Mouse (Mus musculus) stomach, embryonic 14.5 days (tissue): ENCODE data around the gene Crybg1. TPM values are rescaled to one million over a fixed set of nuclear protein-coding genes. Genes with fewer than 3 reads are reported as not detected.

Experiments used
- ATAC-seq: fragments of 200-750 bp; cut with Nextera tagmentation; 2 replicates; pipeline ENCODE4 v1.8.0; 2017; ENCODE audit warnings: low read depth, moderate TSS enrichment; ENCODE audit not compliant: insufficient number of reproducible peaks, insufficient read depth, low FRiP score
- H3K27ac ChIP-seq: fragments of 300-500 bp; sonication (generic); 2 replicates; pipeline ENCODE4 v1.5.1; 2014; ENCODE audit warnings: mild to moderate bottlenecking, low read length, moderate library complexity, mixed read lengths
- H3K27me3 ChIP-seq: fragments of 300-500 bp; sonication (generic); 2 replicates; pipeline ENCODE4 v1.6.1; 2014; ENCODE audit warnings: low read length, control low read depth, mixed read lengths; ENCODE audit not compliant: control insufficient read depth, insufficient read depth
- H3K36me3 ChIP-seq: fragments of 300-500 bp; sonication (generic); 2 replicates; pipeline ENCODE4 v1.6.1; 2014; ENCODE audit warnings: mild to moderate bottlenecking, control low read depth, low read length, moderate library complexity, mixed read lengths; ENCODE audit not compliant: control insufficient read depth, insufficient read depth
- H3K4me1 ChIP-seq: fragments of 300-500 bp; sonication (generic); 2 replicates; pipeline ENCODE4 v1.6.1; 2014; ENCODE audit warnings: low read length, control low read depth, mixed read lengths; ENCODE audit not compliant: control insufficient read depth, insufficient read depth
- H3K4me2 ChIP-seq: fragments of 300-500 bp; sonication (generic); replicated peaks from 2 replicates; pipeline ENCODE4 v1.6.1; 2014; ENCODE audit warnings: low read depth, low read length, control low read depth
- H3K4me3 ChIP-seq: fragments of 300-500 bp; sonication (generic); 2 replicates; pipeline ENCODE4 v1.5.1; 2014; ENCODE audit warnings: low read depth, low read length, control low read depth
- H3K9ac ChIP-seq: fragments of 300-500 bp; sonication (generic); replicated peaks from 2 replicates; pipeline ENCODE4 v1.6.1; 2014; ENCODE audit warnings: low read depth, mild to moderate bottlenecking, control low read depth, low read length, moderate library complexity, mixed read lengths
- H3K9me3 ChIP-seq: fragments of 300-500 bp; sonication (generic); 2 replicates; pipeline ENCODE4 v1.6.1; 2016; ENCODE audit warnings: low read depth, low read length, control low read depth; ENCODE audit not compliant: control insufficient read depth
- WGBS: fragments of 180-500 bp; shearing (Covaris S2); extraction: QIAGEN DNeasy Blood & Tissue Kit; methylation state at CpG from one replicate; pipeline ENCODE4 v1.1.7; 2014; 5-methylcytosine and 5-hydroxymethylcytosine counted together
- polyA plus RNA-seq: library from polyadenylated mRNA; unstranded; fragments of >200 nt; fragmentation: Nextera tagmentation; extraction: Ambion mirVana; gene quantifications from 2 replicates; pipeline ENCODE4 v1.2.1, GENCODE M21; 2014

Gene Crybg1
- 2.7 and 2.8 TPM in 2 replicates for polyA plus RNA-seq

DNA sequence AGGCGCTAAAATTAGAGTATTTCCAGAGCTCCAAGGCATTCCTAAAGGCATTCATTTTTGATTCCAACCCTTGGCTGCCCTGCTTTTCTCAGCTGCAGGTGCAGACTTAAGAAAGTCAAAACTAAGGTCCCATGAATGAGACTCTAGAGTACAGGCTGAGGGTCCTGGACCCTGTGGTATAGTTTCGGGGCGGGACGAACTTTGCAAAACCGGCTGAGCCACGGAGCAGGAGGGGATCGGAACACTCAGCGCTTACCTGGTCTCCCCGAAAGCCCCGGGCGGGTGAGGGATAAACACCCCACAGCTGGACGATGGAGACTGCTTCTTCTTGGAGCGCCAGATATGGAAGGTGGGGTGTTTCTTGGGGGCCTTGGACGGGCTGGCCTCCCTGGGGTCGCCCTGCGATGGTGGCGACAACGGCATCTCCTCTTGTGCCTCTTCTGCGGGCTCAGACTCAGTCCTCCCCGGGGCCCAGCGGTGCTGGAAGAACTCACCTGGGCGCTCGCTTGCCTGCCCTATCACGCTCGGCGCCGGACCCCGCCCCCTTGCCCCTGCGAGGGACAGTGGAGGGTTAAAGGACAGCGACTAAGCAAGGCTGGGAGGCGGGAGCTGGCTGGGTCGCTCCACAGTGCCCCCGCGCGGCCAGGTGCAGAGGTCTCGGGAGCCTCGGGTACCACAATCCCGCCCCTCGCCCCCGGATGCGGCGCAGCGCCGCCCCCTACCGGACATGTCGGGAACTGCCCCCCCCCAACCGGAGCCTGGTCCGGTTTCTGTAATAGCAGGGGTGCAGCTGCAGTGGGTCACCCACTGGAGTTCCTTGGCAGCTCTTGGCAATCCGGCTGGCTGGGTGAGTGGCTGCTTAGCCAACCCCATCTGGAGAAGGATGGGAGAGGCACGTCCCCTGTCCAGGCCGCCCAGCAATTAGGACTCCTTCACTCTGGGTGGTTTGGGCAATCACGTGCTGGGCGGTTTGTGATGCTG, at the start of gene Crybg1:
TSS of gene Crybg1 (minus strand) at position 517 of the 981 bp plus-strand sequence.
- peak within 1 kb of the TSS; percentile 72 for H3K4me2 ChIP-seq
- H3K27ac ChIP-seq, result no peak within 1 kb of the TSS
- peak within 1 kb of the TSS; percentile 2; the same call in 1 of the 2 replicates for H3K9ac ChIP-seq
- no peaks in the 10 kb centered on the region for H3K9me3 ChIP-seq
- H3K4me3 ChIP-seq, result peak within 1 kb of the TSS; percentile 37
- H3K4me1 ChIP-seq, result peaks cover 4% of the 10 kb centered on the region; the same call in 1 of the 2 replicates
- WGBS, result 4% methylated on average over 47 of the region's 53 CpGs
- no peaks in the 10 kb centered on the region for H3K36me3 ChIP-seq
- no peaks in the 10 kb centered on the region for H3K27me3 ChIP-seq
- ATAC-seq, result peak; percentile 88

- no peak for ATAC-seq
- Histone ChIP-seq H3K27ac (no peak overlapping the region), H3K4me1 (no peaks in the 10 kb centered on the region), H3K36me3 (no peaks in the 10 kb centered on the region), H3K9ac (no peak overlapping the region), H3K27me3 (no peaks in the 10 kb centered on the region), H3K4me3 (no peak overlapping the region), H3K9me3 (no peaks in the 10 kb centered on the region), H3K4me2 (no peak overlapping the region)
- 2% methylated on average over 1 of the region's 1 CpGs for WGBS
These were observed 28.7 kb upstream of the Crybg1 start for GRCm38 (mm10) chr10:44177365-44177764.

GRCm38 (mm10) chr10:44176548-44176947, 27.9 kb upstream of the Crybg1 start:
- ATAC-seq, result no peak
- H3K4me3 ChIP-seq, result no peak overlapping the region
- no peaks in the 10 kb centered on the region for H3K9me3 ChIP-seq
- no peaks in the 10 kb centered on the region for H3K36me3 ChIP-seq
- H3K4me1 ChIP-seq, result no peaks in the 10 kb centered on the region
- H3K27ac ChIP-seq, result no peak overlapping the region
- H3K4me2 ChIP-seq, result no peak overlapping the region
- no peak overlapping the region for H3K9ac ChIP-seq
- no peaks in the 10 kb centered on the region for H3K27me3 ChIP-seq

DNA sequence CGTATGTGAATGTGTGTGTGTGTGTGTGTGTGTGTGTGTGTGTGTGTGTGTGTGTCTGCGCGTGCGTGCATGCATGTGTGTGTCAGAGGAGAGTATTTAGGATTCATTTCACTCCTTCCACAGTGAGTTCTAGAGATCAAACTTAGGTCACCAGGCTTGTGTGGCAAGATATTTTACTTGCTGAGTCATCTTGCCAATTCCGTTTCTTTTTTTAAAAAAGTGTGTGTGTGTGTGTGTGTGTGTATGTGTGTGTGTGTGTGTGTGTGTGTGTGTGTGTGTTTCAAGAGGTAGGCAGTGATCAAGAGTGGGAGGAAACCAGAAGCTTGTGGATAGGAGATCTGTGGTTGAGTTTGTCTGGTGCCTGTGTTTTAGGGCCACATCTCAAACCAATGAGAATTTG, 27.5 kb upstream of the Crybg1 start:
- Histone ChIP-seq H3K9ac (no peak overlapping the region), H3K27me3 (no peaks in the 10 kb centered on the region), H3K36me3 (no peaks in the 10 kb centered on the region), H3K4me1 (no peaks in the 10 kb centered on the region), H3K9me3 (no peaks in the 10 kb centered on the region), H3K4me2 (no peak overlapping the region), H3K27ac (no peak overlapping the region), H3K4me3 (no peak overlapping the region)
- WGBS, result 84% methylated on average over 5 of the region's 5 CpGs
- no peak for ATAC-seq

DNA sequence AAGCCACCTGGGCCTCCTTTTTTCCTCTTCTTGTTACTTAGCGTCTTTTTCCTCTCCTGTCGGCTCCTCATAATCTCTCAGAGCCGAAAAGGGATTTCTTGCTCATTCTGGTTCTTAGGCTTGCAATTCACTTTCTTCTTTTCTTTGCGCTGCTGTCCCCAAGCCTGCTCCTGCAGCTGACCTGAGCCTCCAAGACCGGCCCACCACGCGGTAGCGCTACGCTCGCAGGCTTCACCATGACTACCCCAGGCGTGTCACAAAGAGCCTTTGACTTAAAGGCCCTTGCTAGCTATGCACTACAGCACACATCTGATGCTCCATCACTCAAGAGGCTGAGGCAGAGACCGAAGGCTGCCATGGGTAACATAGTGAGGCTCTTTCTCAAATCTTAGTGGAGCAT, 21.5 kb upstream of the Crybg1 start:
- Histone ChIP-seq H3K9me3 (no peaks in the 10 kb centered on the region), H3K4me2 (no peak overlapping the region), H3K36me3 (no peaks in the 10 kb centered on the region), H3K4me3 (no peak overlapping the region), H3K27ac (no peak overlapping the region), H3K27me3 (no peaks in the 10 kb centered on the region), H3K9ac (no peak overlapping the region), H3K4me1 (no peaks in the 10 kb centered on the region)
- 89% methylated on average over 12 of the region's 12 CpGs for WGBS
- no peak for ATAC-seq

GRCm38 (mm10) chr10:44167061-44167460, 18.4 kb upstream of the Crybg1 start:
- H3K4me3 ChIP-seq, result no peak overlapping the region
- WGBS, result 68% methylated on average over 5 of the region's 5 CpGs
- no peak overlapping the region for H3K9ac ChIP-seq
- no peaks in the 10 kb centered on the region for H3K27me3 ChIP-seq
- no peak overlapping the region for H3K27ac ChIP-seq
- ATAC-seq, result no peak
- no peaks in the 10 kb centered on the region for H3K36me3 ChIP-seq
- no peaks in the 10 kb centered on the region for H3K4me1 ChIP-seq
- no peaks in the 10 kb centered on the region for H3K9me3 ChIP-seq
- no peak overlapping the region for H3K4me2 ChIP-seq

GRCm38 (mm10) chr10:44164258-44164975, 15.8 kb upstream of the Crybg1 start:
- Histone ChIP-seq H3K27me3 (no peaks in the 10 kb centered on the region), H3K4me3 (no peak overlapping the region), H3K4me2 (no peak overlapping the region), H3K27ac (no peak overlapping the region), H3K9me3 (no peaks in the 10 kb centered on the region), H3K9ac (no peak overlapping the region), H3K4me1 (no peaks in the 10 kb centered on the region), H3K36me3 (no peaks in the 10 kb centered on the region)
- 64% methylated on average over 8 of the region's 8 CpGs for WGBS
- ATAC-seq, result peak; percentile 18; the same call in 1 of the 2 replicates

DNA sequence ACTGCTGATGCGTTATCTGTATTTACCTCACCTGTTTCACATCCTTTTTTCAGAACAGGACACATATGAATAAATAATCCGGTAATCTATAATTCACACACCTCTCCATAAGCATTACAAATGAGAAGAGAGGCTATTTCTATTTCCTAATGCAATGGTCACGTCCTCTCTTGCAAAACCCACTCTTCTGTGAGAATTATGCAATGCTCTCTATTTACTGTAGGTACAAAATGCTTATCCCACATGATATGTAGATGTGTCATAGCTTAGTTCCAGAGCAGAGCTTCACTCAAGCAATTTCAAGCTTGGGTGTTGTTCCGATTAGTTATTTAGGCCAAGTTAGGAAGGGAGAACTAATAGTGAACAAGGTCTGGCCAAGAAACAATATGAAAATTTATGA, 14.4 kb upstream of the Crybg1 start:
- Histone ChIP-seq H3K4me2 (no peak overlapping the region), H3K36me3 (no peaks in the 10 kb centered on the region), H3K9ac (no peak overlapping the region), H3K4me3 (no peak overlapping the region), H3K27me3 (no peaks in the 10 kb centered on the region), H3K9me3 (no peaks in the 10 kb centered on the region), H3K4me1 (no peaks in the 10 kb centered on the region), H3K27ac (no peak overlapping the region)
- no peak for ATAC-seq
- WGBS, result 93% methylated on average over 4 of the region's 4 CpGs
